Mouse (Mus musculus): ENCODE measurements around the gene Nfkbil1.

- TF ChIP-seq CTCF (IDR thresholded peaks at IDR 0.05; ENCODE audit: borderline replicate concordance, control insufficient read depth, extremely low read depth, insufficient read depth, low read length, poor library complexity) (no peak), POLR2A (IDR thresholded peaks at IDR 0.05; ENCODE audit: control insufficient read depth, extremely low read depth, insufficient read depth, low read length, poor library complexity) (no peak)
Measured at GRCm38 (mm10) chr17:35261651-35262050, 26.1 kb upstream of the Nfkbil1 start.

All from thymus, adult 2 months (tissue).